Mouse (Mus musculus) heart, embryonic 16.5 days (tissue): ENCODE data around the gene Cirbp. TPM values are rescaled to one million over a fixed set of nuclear protein-coding genes. Genes with fewer than 3 reads are reported as not detected.

ENCODE experiments used
- ATAC-seq: fragments of 200-750 bp; cut with Nextera tagmentation; replicated peaks from 2 replicates; pipeline ENCODE4 v1.8.0; 2017; ENCODE audit warnings: moderate number of reproducible peaks; ENCODE audit not compliant: insufficient read depth, low FRiP score; ENCODE audit errors: extremely low read depth
- H3K27ac ChIP-seq: fragments of 300-500 bp; sonication (generic); 2 replicates; pipeline ENCODE4 v1.5.1; 2014; ENCODE audit warnings: mild to moderate bottlenecking, low read length, control low read depth, moderate library complexity
- H3K27me3 ChIP-seq: fragments of 300-500 bp; sonication (generic); 2 replicates; pipeline ENCODE4 v1.6.1; 2014; ENCODE audit warnings: low read length, mixed read lengths; ENCODE audit not compliant: control insufficient read depth, insufficient read depth
- H3K36me3 ChIP-seq: fragments of 300-500 bp; sonication (generic); 2 replicates; pipeline ENCODE4 v1.6.1; 2014; ENCODE audit not compliant: control insufficient read depth, insufficient read depth
- H3K4me1 ChIP-seq: fragments of 300-500 bp; sonication (generic); 2 replicates; pipeline ENCODE4 v1.6.1; 2014; ENCODE audit warnings: low read length, mixed read lengths; ENCODE audit not compliant: control insufficient read depth, insufficient read depth
- H3K4me2 ChIP-seq: fragments of 300-500 bp; sonication (generic); 2 replicates; pipeline ENCODE4 v1.6.1; 2014; ENCODE audit warnings: low read depth, mild to moderate bottlenecking, control low read depth, low read length
- H3K4me3 ChIP-seq: fragments of 300-500 bp; sonication (generic); 2 replicates; pipeline ENCODE4 v1.5.1; 2014; ENCODE audit warnings: mild to moderate bottlenecking, control low read depth, low read length
- H3K9ac ChIP-seq: fragments of 300-500 bp; sonication (generic); 2 replicates; pipeline ENCODE4 v1.6.1; 2014; ENCODE audit warnings: low read length, control low read depth
- H3K9me3 ChIP-seq: fragments of 300-500 bp; sonication (generic); replicated peaks from 2 replicates; pipeline ENCODE4 v1.6.1; 2016; ENCODE audit warnings: low read length; ENCODE audit not compliant: control insufficient read depth
- WGBS: fragments of 180-500 bp; shearing (Covaris S2); extraction: QIAGEN DNeasy Blood & Tissue Kit; methylation state at CpG from one replicate; pipeline ENCODE4 v1.1.7; 2014; 5-methylcytosine and 5-hydroxymethylcytosine counted together
- polyA plus RNA-seq: library from polyadenylated mRNA; unstranded; fragments of >200 nt; fragmentation: Nextera tagmentation; extraction: Ambion mirVana; gene quantifications from 2 replicates; pipeline ENCODE4 v1.2.1, GENCODE M21; 2015

The Cirbp gene
- polyA plus RNA-seq, 1 experiment from 2014 or later = 87.6 TPM

GRCm38 (mm10) chr10:80127920-80128319, 37.9 kb upstream of the Cirbp start:
- Histone ChIP-seq H3K4me2 (no peak overlapping the region), H3K4me3 (no peak overlapping the region), H3K27me3 (no peaks in the 10 kb centered on the region), H3K27ac (no peak overlapping the region), H3K9me3 (no peaks in the 10 kb centered on the region), H3K9ac (no peak overlapping the region), H3K4me1 (peaks cover 8% of the 10 kb centered on the region), H3K36me3 (peaks cover 49% of the 10 kb centered on the region)
- ATAC-seq = no peak
- WGBS = 93% methylated on average over 8 of the region's 8 CpGs

- no peaks in the 10 kb centered on the region for H3K27me3 ChIP-seq
- H3K4me2 ChIP-seq = no peak overlapping the region
- peaks cover 48% of the 10 kb centered on the region for H3K36me3 ChIP-seq
- H3K4me3 ChIP-seq = no peak overlapping the region
- no peaks in the 10 kb centered on the region for H3K9me3 ChIP-seq
- ATAC-seq = no peak
- WGBS = 93% methylated on average over 9 of the region's 9 CpGs
- H3K27ac ChIP-seq = no peak overlapping the region
- H3K9ac ChIP-seq = no peak overlapping the region
- peaks cover 19% of the 10 kb centered on the region for H3K4me1 ChIP-seq
Observed at GRCm38 (mm10) chr10:80129846-80130245, 35.9 kb upstream of the Cirbp start.

DNA sequence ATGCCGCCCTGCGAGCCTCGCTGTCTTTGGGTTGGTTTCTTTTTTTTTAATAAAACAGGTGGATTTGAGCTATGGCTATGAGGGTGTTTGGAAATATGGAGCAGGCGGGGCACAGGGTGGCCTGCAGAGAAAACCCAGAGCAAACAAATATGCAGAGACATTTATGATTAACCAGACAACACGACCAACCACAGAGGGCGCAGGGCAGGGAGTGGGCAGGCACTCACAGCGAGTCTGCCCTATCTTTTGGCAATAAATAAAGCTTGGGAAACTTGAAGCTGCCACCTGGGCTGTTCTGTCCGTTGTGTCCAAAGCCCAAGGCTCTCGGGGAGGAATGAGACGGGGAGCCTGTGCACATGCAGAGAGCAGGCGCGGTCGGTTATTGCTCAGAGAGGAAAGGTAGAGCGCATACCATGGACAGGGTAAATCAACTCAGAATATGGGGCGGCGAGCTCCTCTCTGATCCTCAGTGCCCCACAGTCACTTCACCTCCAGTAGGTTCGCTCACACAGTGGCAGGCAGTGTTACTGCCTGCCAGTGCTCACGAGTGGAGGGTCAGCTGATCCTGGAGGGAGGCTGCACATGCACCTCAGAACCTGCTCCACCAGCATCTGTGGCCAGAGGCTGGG, 35.3 kb upstream of the Cirbp start:
- no peaks in the 10 kb centered on the region for H3K9me3 ChIP-seq
- WGBS = 82% methylated on average over 18 of the region's 18 CpGs
- ATAC-seq = no peak
- H3K27ac ChIP-seq = no peak overlapping the region
- peaks cover 19% of the 10 kb centered on the region for H3K4me1 ChIP-seq
- no peaks in the 10 kb centered on the region for H3K27me3 ChIP-seq
- H3K36me3 ChIP-seq = peaks cover 46% of the 10 kb centered on the region
- no peak overlapping the region for H3K4me2 ChIP-seq
- no peak overlapping the region for H3K4me3 ChIP-seq
- no peak overlapping the region for H3K9ac ChIP-seq

DNA sequence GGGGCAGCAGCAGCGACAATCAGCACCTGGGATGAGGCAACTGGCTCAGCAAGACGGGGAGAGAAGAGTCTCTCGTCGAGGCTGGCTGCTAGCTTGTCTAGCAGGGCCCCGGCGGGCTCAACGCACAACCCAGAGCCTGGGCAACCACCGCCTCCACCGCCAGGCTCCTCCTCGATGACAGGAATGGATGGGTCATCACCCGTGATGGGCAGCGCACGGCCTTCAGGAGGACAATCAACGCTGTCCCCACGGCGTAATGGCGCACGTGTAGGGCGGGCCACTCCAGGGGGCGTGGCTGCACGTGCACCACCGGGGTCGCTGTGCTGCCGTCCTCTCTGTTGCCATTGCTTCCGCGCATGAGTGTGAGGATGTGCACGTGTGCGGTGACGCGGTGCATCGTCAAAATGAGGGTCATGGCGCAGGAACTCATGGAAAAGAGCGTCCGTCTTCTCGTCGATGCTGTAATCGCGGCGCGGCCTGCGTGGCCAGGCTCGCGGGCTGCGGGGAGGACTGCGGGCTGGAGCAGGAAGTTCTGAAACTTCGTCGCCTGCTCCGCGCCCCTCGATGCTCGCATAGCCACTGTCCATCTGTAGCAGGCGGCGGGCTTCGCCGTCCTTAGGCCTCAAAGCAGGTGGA, 34.4 kb upstream of the Cirbp start:
- Histone ChIP-seq H3K9me3 (0 out of 2 replicates have a peak, but pooled peaks cover 3% of the 10 kb centered on the region), H3K4me1 (peaks cover 19% of the 10 kb centered on the region), H3K27me3 (no peaks in the 10 kb centered on the region), H3K4me3 (no peak overlapping the region), H3K9ac (no peak overlapping the region), H3K36me3 (peaks cover 39% of the 10 kb centered on the region), H3K4me2 (no peak overlapping the region), H3K27ac (no peak overlapping the region)
- no peak for ATAC-seq
- WGBS = 27% methylated on average over 55 of the region's 55 CpGs

DNA sequence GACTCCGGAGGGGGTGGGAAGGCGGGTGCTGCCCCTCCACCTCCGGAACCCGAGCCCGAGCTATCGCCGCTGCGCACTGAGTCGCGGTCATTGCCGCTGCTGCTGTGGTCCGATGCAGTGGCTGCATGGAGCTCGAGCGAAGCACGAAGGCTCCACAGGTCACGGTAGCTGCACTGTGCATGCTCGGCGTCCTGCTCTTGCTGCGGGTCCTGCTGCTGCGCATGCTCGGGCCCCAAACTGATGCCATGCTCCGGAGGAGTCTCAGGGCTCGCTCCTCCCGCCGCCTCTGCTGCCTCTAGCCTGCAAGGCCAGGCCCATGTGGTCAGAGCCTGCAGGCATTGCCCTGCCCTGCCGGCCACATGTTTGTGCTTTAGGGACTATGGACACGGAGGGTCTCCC, 33.8 kb upstream of the Cirbp start:
- H3K4me3 ChIP-seq = no peak overlapping the region
- H3K9ac ChIP-seq = no peak overlapping the region
- no peaks in the 10 kb centered on the region for H3K27me3 ChIP-seq
- no peak for ATAC-seq
- peaks cover 36% of the 10 kb centered on the region for H3K36me3 ChIP-seq
- H3K9me3 ChIP-seq = 0 out of 2 replicates have a peak, but pooled peaks cover 3% of the 10 kb centered on the region
- peaks cover 23% of the 10 kb centered on the region for H3K4me1 ChIP-seq
- no peak overlapping the region for H3K4me2 ChIP-seq
- WGBS = 60% methylated on average over 27 of the region's 27 CpGs
- no peak overlapping the region for H3K27ac ChIP-seq

- Histone ChIP-seq H3K9me3 (0 out of 2 replicates have a peak, but pooled peaks cover 3% of the 10 kb centered on the region), H3K36me3 (peaks cover 23% of the 10 kb centered on the region), H3K4me1 (peaks cover 36% of the 10 kb centered on the region), H3K9ac (no peak overlapping the region; the same call in 1 of the 2 replicates), H3K27me3 (peaks cover 6% of the 10 kb centered on the region; the same call in 1 of the 2 replicates), H3K4me2 (no peak overlapping the region), H3K27ac (peak overlapping the region; percentile 37), H3K4me3 (no peak overlapping the region)
- 48% methylated on average over 8 of the region's 8 CpGs for WGBS
- ATAC-seq = peak; percentile 58
Observed at GRCm38 (mm10) chr10:80133226-80133849, 32.4 kb upstream of the Cirbp start.

DNA sequence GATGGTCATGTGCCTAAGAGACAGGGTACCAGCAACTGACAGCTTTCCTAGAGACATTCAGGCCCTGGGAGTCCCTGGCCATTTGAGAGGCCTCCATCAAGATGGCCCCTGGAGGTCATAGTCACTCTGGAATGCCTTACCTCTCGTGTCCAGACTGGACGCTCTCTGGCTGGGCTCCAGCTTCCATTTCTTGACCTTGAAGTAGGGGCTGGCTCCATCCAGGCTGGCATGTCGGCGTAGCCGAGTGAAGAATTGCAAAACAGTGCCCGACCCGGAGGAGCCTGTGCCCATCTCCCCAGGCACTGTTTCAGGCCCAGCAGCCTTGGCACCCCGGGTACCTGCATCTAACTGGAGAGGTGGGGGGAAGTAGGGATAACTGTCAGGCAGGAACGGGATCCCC, 31.4 kb upstream of the Cirbp start:
- ATAC-seq = no peak
- Histone ChIP-seq H3K9ac (no peak overlapping the region), H3K36me3 (peaks cover 13% of the 10 kb centered on the region), H3K27me3 (peaks cover 6% of the 10 kb centered on the region; the same call in 1 of the 2 replicates), H3K4me1 (peaks cover 40% of the 10 kb centered on the region), H3K27ac (no peak overlapping the region), H3K4me3 (no peak overlapping the region), H3K9me3 (0 out of 2 replicates have a peak, but pooled peaks cover 3% of the 10 kb centered on the region), H3K4me2 (no peak overlapping the region)
- 80% methylated on average over 9 of the region's 9 CpGs for WGBS

- Histone ChIP-seq H3K4me1 (peaks cover 40% of the 10 kb centered on the region), H3K9me3 (0 out of 2 replicates have a peak, but pooled peaks cover 3% of the 10 kb centered on the region), H3K4me3 (no peak overlapping the region), H3K4me2 (no peak overlapping the region), H3K27ac (no peak overlapping the region), H3K9ac (no peak overlapping the region), H3K36me3 (peaks cover 7% of the 10 kb centered on the region), H3K27me3 (peaks cover 6% of the 10 kb centered on the region; the same call in 1 of the 2 replicates)
- ATAC-seq = no peak
- WGBS = 89% methylated on average over 10 of the region's 10 CpGs
Observed at GRCm38 (mm10) chr10:80135161-80135560, 30.6 kb upstream of the Cirbp start.

DNA sequence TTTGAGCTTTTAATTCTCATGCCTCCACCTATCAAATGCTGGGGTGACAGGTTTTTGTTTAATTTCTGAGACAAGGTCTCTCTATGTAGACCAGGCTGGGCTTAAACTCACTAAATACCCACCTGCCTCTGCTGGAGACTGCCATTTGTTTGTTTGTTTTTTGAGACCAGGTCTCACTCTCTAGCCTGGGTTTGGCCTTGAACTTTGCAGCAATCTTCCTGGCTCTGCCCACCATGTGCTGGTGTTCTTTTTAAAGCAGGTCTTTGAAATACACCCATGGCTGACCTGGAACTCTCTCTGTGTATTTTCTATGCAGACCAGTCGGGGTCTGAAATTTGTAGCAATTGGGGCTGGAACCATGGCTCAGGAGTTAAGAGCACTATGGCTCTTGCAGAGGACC, 30.1 kb upstream of the Cirbp start:
- H3K27me3 ChIP-seq = peaks cover 6% of the 10 kb centered on the region; the same call in 1 of the 2 replicates
- peaks cover 40% of the 10 kb centered on the region for H3K4me1 ChIP-seq
- H3K4me3 ChIP-seq = no peak overlapping the region

More for the DNA sequence above, 30.1 kb upstream of the Cirbp start:
- no peak overlapping the region for H3K27ac ChIP-seq
- peaks cover 4% of the 10 kb centered on the region; the same call in 1 of the 2 replicates for H3K36me3 ChIP-seq
- ATAC-seq = no peak
- H3K4me2 ChIP-seq = no peak overlapping the region
- 100% methylated on average over 1 of the region's 1 CpGs for WGBS
- H3K9ac ChIP-seq = no peak overlapping the region
- 0 out of 2 replicates have a peak, but pooled peaks cover 3% of the 10 kb centered on the region for H3K9me3 ChIP-seq
